Mouse (Mus musculus) fibroblast of lung, adult 2 months (primary cell): ENCODE measurements around the gene Golgb1.

Experiments
- DNase-seq: peaks from one replicate; pipeline ENCODE4 v3.0.0-alpha.2; 2011; ENCODE audit warnings: low read depth

Gene Golgb1

GRCm38 (mm10) chr16:36943591-36943990, 68.7 kb downstream of the Golgb1 start:
- no peak for DNase-seq

GRCm38 (mm10) chr16:36944895-36945424, 70.0 kb downstream of the Golgb1 start:
- DNase-seq, result no peak

GRCm38 (mm10) chr16:36946459-36947159, 71.7 kb downstream of the Golgb1 start:
- no peak for DNase-seq

- no peak for DNase-seq
Observed at GRCm38 (mm10) chr16:36947646-36948197, 72.8 kb downstream of the Golgb1 start.

GRCm38 (mm10) chr16:36949614-36950336, 74.8 kb downstream of the Golgb1 start:
- DNase-seq, result no peak

GRCm38 (mm10) chr16:36951029-36951428, 76.1 kb downstream of the Golgb1 start:
- no peak for DNase-seq

GRCm38 (mm10) chr16:36955106-36955505, 80.2 kb downstream of the Golgb1 start:
- DNase-seq, result no peak

- no peak for DNase-seq
Observed at GRCm38 (mm10) chr16:36963415-36963814, 88.5 kb downstream of the Golgb1 start.

GRCm38 (mm10) chr16:36979127-36979526, 104.2 kb downstream of the Golgb1 start:
- DNase-seq, result no peak
